Mouse (Mus musculus): ENCODE results near the gene Tmem110. TPM values are rescaled to one million over a fixed set of nuclear protein-coding genes. Genes with fewer than 3 reads are reported as not detected.

The Tmem110 gene
- total and polyA plus RNA-seq, 3 experiments: 11.6 to 21.0 TPM; not detected in 1

- H3K27me3 ChIP-seq (ENCODE audit: control insufficient read depth in 1 of 2, insufficient read depth in 2 of 2, low read length in 2 of 2): no peaks in the 10 kb centered on the region
- H3K36me3 ChIP-seq (ENCODE audit: control insufficient read depth in 1 of 2, insufficient read depth in 2 of 2, low read length in 2 of 2): peaks cover 11 to 42% of the 10 kb centered on the region in 2 experiments
- no peak overlapping the region for H3K4me3 ChIP-seq (ENCODE audit: control insufficient read depth in 1 of 2, insufficient read depth in 1 of 2, low read depth in 2 of 2, low read length in 2 of 2)
- no peaks in the 10 kb centered on the region for H3K79me2 ChIP-seq (ENCODE audit: control insufficient read depth, insufficient read depth, low read length, poor library complexity)
- no peak overlapping the region for H3K27ac ChIP-seq (ENCODE audit: control insufficient read depth, low read depth, low read length)
- H3K9ac ChIP-seq (ENCODE audit: control insufficient read depth, low read depth, low read length, poor library complexity, severe bottlenecking): no peak overlapping the region
- H3K4me1 ChIP-seq (ENCODE audit: control insufficient read depth in 1 of 2, insufficient read depth in 2 of 2, low read length in 2 of 2): peaks cover 0 to 5% of the 10 kb centered on the region in 2 experiments; a peak in 1 of 4 replicates
- no peak for DNase-seq (ENCODE audit: low read depth, low spot score)
- TF ChIP-seq MEF2A (IDR thresholded peaks at IDR 0.05; ENCODE audit: extremely low read depth, insufficient replicate concordance, low read depth, low read length, poor library complexity, severe bottlenecking): no peak
- TF ChIP-seq MXI1 (IDR thresholded peaks at IDR 0.05; ENCODE audit: low read depth, low read length): no peak
- TF ChIP-seq MAX (IDR thresholded peaks at IDR 0.05; ENCODE audit: low read length): no peak
- TF ChIP-seq MYB (IDR thresholded peaks at IDR 0.05; ENCODE audit: low read depth, low read length): no peak
- TF ChIP-seq NELFE (IDR thresholded peaks at IDR 0.05; ENCODE audit: low read depth, low read length): no peak
- TF ChIP-seq E2F4 (IDR thresholded peaks at IDR 0.05; ENCODE audit: borderline replicate concordance, low read depth, low read length): no peak
- TF ChIP-seq ZC3H11A (IDR thresholded peaks at IDR 0.05; ENCODE audit: low read depth, low read length): no peak
- no peak for TF ChIP-seq TBP (IDR thresholded peaks at IDR 0.05; ENCODE audit: low read depth, low read length)
- no peak for TF ChIP-seq USF2 (IDR thresholded peaks at IDR 0.05; ENCODE audit: borderline replicate concordance in 1 of 2, insufficient read depth in 1 of 2, low read depth in 1 of 2, low read length in 2 of 2)
- TF ChIP-seq GABPA (IDR thresholded peaks at IDR 0.05; ENCODE audit: low read depth, low read length): no peak
- no peaks in the 10 kb centered on the region for H3K9me3 ChIP-seq (replicated peaks; ENCODE audit: insufficient read depth, low read length)
Measured at GRCm38 (mm10) chr14:30792871-30793270, 32.5 kb upstream of the Tmem110 start.

GRCm38 (mm10) chr14:30801756-30802155, 23.6 kb upstream of the Tmem110 start:
- Histone ChIP-seq H3K27me3 (ENCODE audit: control insufficient read depth in 1 of 2, insufficient read depth in 2 of 2, low read length in 2 of 2) (no peaks in the 10 kb centered on the region), H3K27ac (ENCODE audit: control insufficient read depth, low read depth, low read length) (no peak overlapping the region), H3K79me2 (ENCODE audit: control insufficient read depth, insufficient read depth, low read length, poor library complexity) (no peaks in the 10 kb centered on the region), H3K9ac (ENCODE audit: control insufficient read depth, low read depth, low read length, poor library complexity, severe bottlenecking) (no peak overlapping the region), H3K9me3 (replicated peaks; ENCODE audit: insufficient read depth, low read length) (no peaks in the 10 kb centered on the region), H3K36me3 (ENCODE audit: control insufficient read depth in 1 of 2, insufficient read depth in 2 of 2, low read length in 2 of 2) (peaks cover 3 to 44% of the 10 kb centered on the region in 2 experiments), H3K4me1 (ENCODE audit: control insufficient read depth in 1 of 2, insufficient read depth in 2 of 2, low read length in 2 of 2) (peaks cover 2 to 3% of the 10 kb centered on the region in 2 experiments; a peak in 2 of 4 replicates), H3K4me3 (ENCODE audit: control insufficient read depth in 1 of 2, insufficient read depth in 1 of 2, low read depth in 2 of 2, low read length in 2 of 2) (no peak overlapping the region)
- TF ChIP-seq TBP (IDR thresholded peaks at IDR 0.05; ENCODE audit: low read depth, low read length) (no peak), SMC3 (IDR thresholded peaks at IDR 0.05; ENCODE audit: low read depth, low read length) (no peak), SIN3A (IDR thresholded peaks at IDR 0.05; ENCODE audit: low read length) (no peak), HCFC1 (IDR thresholded peaks at IDR 0.05; ENCODE audit: low read depth, low read length) (no peak), CTCF (IDR thresholded peaks at IDR 0.05 in 2 of 3, conservative IDR thresholded peaks at IDR 0.05 in 1 of 3; ENCODE audit: control insufficient read depth in 1 of 3, insufficient read depth in 1 of 3, low read depth in 2 of 3, low read length in 3 of 3, poor library complexity in 1 of 3, severe bottlenecking in 1 of 3) (no peak), MAFK (IDR thresholded peaks at IDR 0.05; ENCODE audit: borderline replicate concordance, low read depth, low read length) (no peak), ZMIZ1 (IDR thresholded peaks at IDR 0.05; ENCODE audit: low read depth, low read length) (no peak), USF1 (IDR thresholded peaks at IDR 0.05; ENCODE audit: low read depth, low read length) (no peak), MYC (IDR thresholded peaks at IDR 0.05; ENCODE audit: low read depth, low read length) (no peak), GATA1 (IDR thresholded peaks at IDR 0.05; ENCODE audit: low read depth, low read length) (no peak), MYB (IDR thresholded peaks at IDR 0.05; ENCODE audit: low read depth, low read length) (no peak), POLR2A (IDR thresholded peaks at IDR 0.05; ENCODE audit: control insufficient read depth in 1 of 2, insufficient read depth in 1 of 2, low read depth in 1 of 2, low read length in 2 of 2, poor library complexity in 1 of 2) (no peak), MEF2A (IDR thresholded peaks at IDR 0.05; ENCODE audit: extremely low read depth, insufficient replicate concordance, low read depth, low read length, poor library complexity, severe bottlenecking) (no peak)
- no peak for DNase-seq (ENCODE audit: low read depth, low spot score)
